Mouse (Mus musculus): ENCODE data around the gene Sema6d. TPM values are rescaled to one million over a fixed set of nuclear protein-coding genes. Genes with fewer than 3 reads are reported as not detected.
A peak's percentile ranks its signal among the peaks of the same experiment; 100 is the strongest.

The Sema6d gene
- 16.0 and 18.2 TPM in 2 replicates for polyA plus RNA-seq (2014; fragmentation: Nextera tagmentation; extraction: Ambion mirVana)

DNA sequence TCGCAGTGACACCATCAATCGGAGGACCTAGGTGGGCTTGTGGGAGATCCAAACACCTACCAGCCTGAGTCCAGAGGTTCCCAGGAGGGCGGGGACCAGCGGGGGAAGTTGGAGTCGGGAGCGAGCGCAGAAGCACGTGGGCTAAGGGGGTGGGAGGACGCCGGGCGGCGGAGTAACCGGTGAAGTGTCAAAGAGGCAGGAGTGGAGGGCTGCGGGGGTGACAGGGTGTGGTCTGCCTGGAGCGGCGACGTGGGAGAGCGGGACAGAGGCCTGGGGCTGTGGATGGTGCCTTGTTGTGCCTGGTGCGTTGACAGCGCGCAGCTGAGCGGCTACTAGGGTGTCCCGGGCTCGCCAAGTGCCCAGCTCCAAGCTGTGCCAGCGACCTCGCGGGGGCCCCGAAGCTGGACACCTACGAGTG is at the start of gene Sema6d:
TSS of gene Sema6d (plus strand) at position 157 of the 418 bp plus-strand sequence.
- peak within 1 kb of the TSS; percentile 36; the same call in 1 of the 2 replicates for H3K9ac ChIP-seq (replicated peaks; ENCODE audit: low read depth, low read length)
- no peaks in the 10 kb centered on the region for H3K9me3 ChIP-seq (ENCODE audit: control insufficient read depth, low read depth, low read length)
- peaks cover 9% of the 10 kb centered on the region; the same call in 1 of the 2 replicates for H3K4me1 ChIP-seq (ENCODE audit: control insufficient read depth, insufficient read depth, low read length)
- no peaks in the 10 kb centered on the region for H3K36me3 ChIP-seq (ENCODE audit: control insufficient read depth, insufficient read depth, low read length)
- peak; percentile 46; the same call in 1 of the 2 replicates for ATAC-seq (ENCODE audit: insufficient number of reproducible peaks, insufficient read depth, low FRiP score, low read depth)
- peak within 1 kb of the TSS; percentile 97 for H3K4me2 ChIP-seq (replicated peaks; ENCODE audit: low read depth, low read length)
- H3K27ac ChIP-seq (ENCODE audit: low read length), result no peak within 1 kb of the TSS
- H3K4me3 ChIP-seq (ENCODE audit: low read depth, low read length), result peak within 1 kb of the TSS; percentile 47
- H3K27me3 ChIP-seq (ENCODE audit: control insufficient read depth, insufficient read depth, low read length), result peaks cover 19% of the 10 kb centered on the region
- 2% methylated on average over 29 of the region's 29 CpGs for WGBS

DNA sequence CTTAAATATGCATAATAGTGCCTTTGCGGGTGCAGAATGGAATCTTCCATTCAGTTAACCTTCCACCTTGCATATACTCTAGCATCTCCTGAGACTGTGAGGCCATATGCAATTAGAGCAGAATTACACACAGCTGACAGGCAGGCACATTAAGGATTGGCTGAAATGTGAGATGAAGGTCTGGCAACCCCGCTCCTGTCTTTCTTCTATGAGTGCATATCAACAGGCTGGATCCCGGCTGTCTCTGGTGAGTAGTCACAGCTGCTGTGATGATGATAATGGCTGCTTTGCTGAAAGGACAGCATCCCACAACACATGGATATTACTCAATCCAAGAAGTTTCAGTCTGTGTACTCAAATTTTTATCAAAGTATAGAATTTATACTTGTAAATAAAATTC is 29.9 kb upstream of the Sema6d start:
- Histone ChIP-seq H3K4me2 (replicated peaks; ENCODE audit: low read depth, low read length) (no peak overlapping the region), H3K9ac (replicated peaks; ENCODE audit: low read depth, low read length) (no peak overlapping the region), H3K27ac (ENCODE audit: low read length) (no peak overlapping the region), H3K36me3 (ENCODE audit: control insufficient read depth, insufficient read depth, low read length) (no peaks in the 10 kb centered on the region), H3K9me3 (ENCODE audit: control insufficient read depth, low read depth, low read length) (no peaks in the 10 kb centered on the region), H3K27me3 (ENCODE audit: control insufficient read depth, insufficient read depth, low read length) (no peaks in the 10 kb centered on the region), H3K4me1 (ENCODE audit: control insufficient read depth, insufficient read depth, low read length) (no peaks in the 10 kb centered on the region), H3K4me3 (ENCODE audit: low read depth, low read length) (no peak overlapping the region)
- ATAC-seq (ENCODE audit: insufficient number of reproducible peaks, insufficient read depth, low FRiP score, low read depth), result 0 out of 2 replicates have a peak, but pooled peaks have one; percentile 18
- WGBS, result 39% methylated on average over 3 of the region's 3 CpGs

DNA sequence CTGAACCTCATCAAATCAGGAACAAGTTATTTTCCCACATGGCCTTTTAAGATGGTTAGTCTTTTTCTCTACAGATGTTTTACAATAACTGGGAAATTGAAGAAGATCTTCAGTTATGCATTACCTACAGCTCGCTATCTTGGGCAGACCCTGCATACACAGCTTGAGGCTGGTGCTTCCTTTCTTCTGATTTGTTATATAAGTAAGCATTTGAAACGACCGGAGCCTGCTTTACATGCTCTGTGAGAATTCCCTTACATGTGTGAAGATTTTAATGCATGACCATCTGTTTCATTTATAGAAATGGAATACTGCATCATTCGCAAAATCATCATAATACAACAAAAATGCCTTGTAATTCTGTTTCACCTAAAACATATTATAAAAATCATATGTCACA is 21.4 kb upstream of the Sema6d start:
- H3K4me3 ChIP-seq (ENCODE audit: low read depth, low read length), result no peak overlapping the region
- no peak overlapping the region for H3K4me2 ChIP-seq (replicated peaks; ENCODE audit: low read depth, low read length)
- H3K4me1 ChIP-seq (ENCODE audit: control insufficient read depth, insufficient read depth, low read length), result no peaks in the 10 kb centered on the region
- no peak overlapping the region for H3K9ac ChIP-seq (replicated peaks; ENCODE audit: low read depth, low read length)
- no peak overlapping the region for H3K27ac ChIP-seq (ENCODE audit: low read length)
- H3K9me3 ChIP-seq (ENCODE audit: control insufficient read depth, low read depth, low read length), result no peaks in the 10 kb centered on the region
- H3K27me3 ChIP-seq (ENCODE audit: control insufficient read depth, insufficient read depth, low read length), result no peaks in the 10 kb centered on the region
- H3K36me3 ChIP-seq (ENCODE audit: control insufficient read depth, insufficient read depth, low read length), result no peaks in the 10 kb centered on the region
- 89% methylated on average over 4 of the region's 4 CpGs for WGBS
- ATAC-seq (ENCODE audit: insufficient number of reproducible peaks, insufficient read depth, low FRiP score, low read depth), result no peak

DNA sequence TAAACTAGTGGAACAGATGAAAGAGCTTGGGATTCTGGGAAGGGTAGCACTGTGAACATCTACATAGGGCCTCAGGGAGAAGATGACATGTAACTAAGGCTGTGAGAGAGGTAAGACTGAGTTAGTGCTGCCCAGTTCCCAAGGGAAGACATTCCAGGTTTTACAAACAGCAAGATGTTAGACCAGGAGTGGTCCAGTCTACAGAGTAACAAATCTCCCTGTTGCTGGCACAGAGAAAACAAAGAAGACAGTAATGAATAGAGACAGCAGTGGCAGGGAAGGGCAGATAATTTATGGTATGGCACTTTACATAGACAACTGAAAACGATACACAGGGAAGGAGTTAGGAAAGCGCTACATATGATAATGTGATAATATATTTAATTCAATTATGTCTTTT is 19.1 kb upstream of the Sema6d start:
- H3K27me3 ChIP-seq (ENCODE audit: control insufficient read depth, insufficient read depth, low read length), result no peaks in the 10 kb centered on the region
- H3K36me3 ChIP-seq (ENCODE audit: control insufficient read depth, insufficient read depth, low read length), result no peaks in the 10 kb centered on the region
- no peak overlapping the region for H3K4me2 ChIP-seq (replicated peaks; ENCODE audit: low read depth, low read length)
- H3K4me1 ChIP-seq (ENCODE audit: control insufficient read depth, insufficient read depth, low read length), result no peaks in the 10 kb centered on the region
- no peak overlapping the region for H3K27ac ChIP-seq (ENCODE audit: low read length)
- no peak overlapping the region for H3K4me3 ChIP-seq (ENCODE audit: low read depth, low read length)
- ATAC-seq (ENCODE audit: insufficient number of reproducible peaks, insufficient read depth, low FRiP score, low read depth), result no peak
- no peak overlapping the region for H3K9ac ChIP-seq (replicated peaks; ENCODE audit: low read depth, low read length)
- 56% methylated on average over 2 of the region's 2 CpGs for WGBS
- no peaks in the 10 kb centered on the region for H3K9me3 ChIP-seq (ENCODE audit: control insufficient read depth, low read depth, low read length)

DNA sequence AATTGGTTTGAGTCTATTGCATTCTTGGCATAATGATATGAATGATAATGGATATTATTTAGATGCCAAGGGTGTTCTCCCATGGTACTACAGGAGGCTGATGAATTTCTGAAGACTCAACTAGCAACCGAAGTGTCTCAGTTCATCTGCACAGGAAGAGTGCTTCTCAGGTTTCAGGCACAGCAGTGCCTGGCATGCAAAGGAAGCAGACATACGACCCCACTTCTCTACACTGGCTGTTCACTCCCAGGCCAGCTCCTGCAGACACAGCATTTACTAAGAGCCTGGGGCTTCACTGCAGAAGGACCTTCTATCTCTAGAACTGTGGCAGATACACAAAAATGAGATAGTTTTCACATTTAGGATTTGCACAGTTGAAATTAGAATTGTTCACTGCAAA is 18.4 kb upstream of the Sema6d start:
- WGBS, result 14% methylated on average over 2 of the region's 2 CpGs
- Histone ChIP-seq H3K4me2 (replicated peaks; ENCODE audit: low read depth, low read length) (no peak overlapping the region), H3K4me1 (ENCODE audit: control insufficient read depth, insufficient read depth, low read length) (no peaks in the 10 kb centered on the region), H3K9me3 (ENCODE audit: control insufficient read depth, low read depth, low read length) (no peaks in the 10 kb centered on the region), H3K27ac (ENCODE audit: low read length) (no peak overlapping the region), H3K9ac (replicated peaks; ENCODE audit: low read depth, low read length) (no peak overlapping the region), H3K27me3 (ENCODE audit: control insufficient read depth, insufficient read depth, low read length) (no peaks in the 10 kb centered on the region), H3K36me3 (ENCODE audit: control insufficient read depth, insufficient read depth, low read length) (no peaks in the 10 kb centered on the region), H3K4me3 (ENCODE audit: low read depth, low read length) (no peak overlapping the region)
- ATAC-seq (ENCODE audit: insufficient number of reproducible peaks, insufficient read depth, low FRiP score, low read depth), result no peak

DNA sequence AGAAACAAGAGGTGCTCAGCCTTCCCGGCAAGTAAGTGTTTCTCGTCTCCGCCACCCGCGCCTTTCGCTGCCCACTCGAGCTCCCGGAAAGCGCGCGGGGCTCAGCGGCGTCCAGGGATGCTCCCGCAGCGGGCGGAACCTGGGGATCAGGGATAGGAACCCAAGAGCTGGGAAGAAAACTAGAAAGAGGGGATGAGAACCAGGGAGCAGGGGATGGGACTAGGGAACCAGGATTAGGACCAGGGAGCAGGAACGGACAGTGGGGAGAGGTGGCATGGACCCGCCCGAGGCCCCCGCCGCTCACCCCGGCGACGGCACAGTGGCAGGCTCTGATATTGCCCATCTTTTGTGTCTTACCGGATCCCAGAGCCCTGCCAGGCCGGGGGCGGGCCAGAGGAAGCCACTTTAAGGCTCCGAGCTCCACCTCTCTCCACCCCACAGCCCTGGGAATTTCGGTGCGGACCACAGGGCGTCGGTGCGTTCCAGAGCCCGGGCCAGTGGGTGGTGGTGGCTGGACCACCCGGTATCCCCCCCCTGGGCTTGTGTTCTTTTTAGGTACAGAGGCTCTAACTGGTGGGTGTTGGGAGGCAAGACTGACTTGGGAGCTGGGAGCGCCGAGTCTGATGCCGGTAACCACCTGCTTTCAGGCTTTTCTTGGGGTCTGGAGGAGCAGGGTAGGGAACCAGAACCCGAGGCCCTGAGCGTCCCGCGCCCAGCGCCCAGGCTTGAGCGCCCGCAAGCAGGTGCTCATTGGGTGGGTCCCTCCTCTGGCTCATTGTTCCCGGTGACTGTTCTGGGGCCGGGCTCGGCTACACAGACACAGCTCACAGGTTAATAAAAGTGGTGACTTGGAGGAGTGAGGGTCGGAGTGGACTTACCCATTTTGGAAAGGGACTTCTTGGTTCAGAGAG is 717 bp downstream of the Sema6d start:
- WGBS, result under 1% methylated on average over 49 of the region's 49 CpGs
- Histone ChIP-seq H3K36me3 (ENCODE audit: control insufficient read depth, insufficient read depth, low read length) (no peaks in the 10 kb centered on the region), H3K4me2 (replicated peaks; ENCODE audit: low read depth, low read length) (peak overlapping the region; percentile 97), H3K27ac (ENCODE audit: low read length) (no peak overlapping the region), H3K9ac (replicated peaks; ENCODE audit: low read depth, low read length) (peak overlapping the region; percentile 36; the same call in 1 of the 2 replicates), H3K9me3 (ENCODE audit: control insufficient read depth, low read depth, low read length) (no peaks in the 10 kb centered on the region), H3K4me1 (ENCODE audit: control insufficient read depth, insufficient read depth, low read length) (peaks cover 9% of the 10 kb centered on the region; the same call in 1 of the 2 replicates), H3K4me3 (ENCODE audit: low read depth, low read length) (peak overlapping the region; percentile 47), H3K27me3 (ENCODE audit: control insufficient read depth, insufficient read depth, low read length) (peaks cover 19% of the 10 kb centered on the region)
- 0 out of 2 replicates have a peak, but pooled peaks have one; percentile 42 for ATAC-seq (ENCODE audit: insufficient number of reproducible peaks, insufficient read depth, low FRiP score, low read depth)

DNA sequence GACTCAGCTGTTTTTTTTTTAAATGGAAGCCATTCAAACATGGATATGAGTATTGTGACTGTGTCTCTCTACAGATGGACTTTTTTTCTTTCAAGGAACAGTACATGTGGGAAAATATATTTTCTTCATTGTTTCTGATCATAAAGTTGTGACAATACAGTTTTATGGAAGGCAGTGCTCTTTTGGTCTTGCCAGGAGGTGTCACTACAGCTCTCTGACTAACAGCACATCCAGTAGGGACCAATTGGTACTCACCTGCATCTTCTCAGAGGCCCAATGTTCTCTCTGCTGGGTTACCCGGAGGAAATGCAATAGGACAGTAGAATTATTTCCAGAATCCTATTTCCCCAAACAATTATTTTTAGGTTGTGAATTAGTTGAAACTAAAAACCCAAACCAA is 9.9 kb downstream of the Sema6d start:
- H3K9ac ChIP-seq (replicated peaks; ENCODE audit: low read depth, low read length), result no peak overlapping the region
- no peaks in the 10 kb centered on the region for H3K27me3 ChIP-seq (ENCODE audit: control insufficient read depth, insufficient read depth, low read length)
- no peak overlapping the region for H3K27ac ChIP-seq (ENCODE audit: low read length)
- 46% methylated on average over 1 of the region's 1 CpGs for WGBS
- ATAC-seq (ENCODE audit: insufficient number of reproducible peaks, insufficient read depth, low FRiP score, low read depth), result no peak
- no peaks in the 10 kb centered on the region for H3K9me3 ChIP-seq (ENCODE audit: control insufficient read depth, low read depth, low read length)
- no peak overlapping the region for H3K4me3 ChIP-seq (ENCODE audit: low read depth, low read length)
- no peaks in the 10 kb centered on the region for H3K36me3 ChIP-seq (ENCODE audit: control insufficient read depth, insufficient read depth, low read length)
- no peak overlapping the region for H3K4me2 ChIP-seq (replicated peaks; ENCODE audit: low read depth, low read length)
- no peaks in the 10 kb centered on the region for H3K4me1 ChIP-seq (ENCODE audit: control insufficient read depth, insufficient read depth, low read length)

DNA sequence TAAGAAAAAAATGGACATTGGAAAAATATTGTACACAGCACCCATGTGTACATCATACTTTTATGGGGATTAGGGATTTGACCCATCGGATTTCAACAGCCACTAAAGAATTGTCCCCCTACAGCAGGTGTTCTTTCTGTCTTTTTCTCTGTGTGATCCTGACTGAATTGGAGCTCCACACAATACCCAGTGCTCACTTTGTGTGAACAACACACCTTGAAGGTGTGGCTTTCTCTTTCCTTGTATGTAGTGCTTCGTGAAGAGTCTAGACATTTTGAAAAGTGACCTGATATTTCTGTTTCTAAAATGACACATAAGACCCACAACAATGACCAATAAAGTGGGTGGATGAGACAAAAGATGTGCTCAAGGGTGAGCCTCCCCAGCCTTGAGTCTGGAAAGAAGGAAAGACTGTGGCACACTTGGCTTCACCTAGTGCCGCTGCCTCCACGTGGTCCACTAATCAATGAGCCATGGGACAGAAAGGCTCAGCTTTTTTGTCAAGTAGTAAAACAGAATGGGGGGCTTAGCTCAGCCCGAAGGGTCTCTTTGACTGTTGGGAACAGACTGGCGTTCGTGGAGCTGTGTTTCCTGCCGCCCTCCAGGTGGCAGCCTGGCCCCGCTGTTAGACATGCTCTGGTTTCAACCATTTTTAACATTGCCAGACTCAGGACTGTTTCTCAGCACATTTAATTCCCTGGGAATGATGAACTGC is 10.9 kb downstream of the Sema6d start:
- ATAC-seq (ENCODE audit: insufficient number of reproducible peaks, insufficient read depth, low FRiP score, low read depth), result 0 out of 2 replicates have a peak, but pooled peaks have one; percentile 14
- 24% methylated on average over 9 of the region's 9 CpGs for WGBS
- no peaks in the 10 kb centered on the region for H3K36me3 ChIP-seq (ENCODE audit: control insufficient read depth, insufficient read depth, low read length)

More for the DNA sequence above, 10.9 kb downstream of the Sema6d start:
- Histone ChIP-seq H3K27ac (ENCODE audit: low read length) (no peak overlapping the region), H3K4me3 (ENCODE audit: low read depth, low read length) (no peak overlapping the region), H3K27me3 (ENCODE audit: control insufficient read depth, insufficient read depth, low read length) (no peaks in the 10 kb centered on the region), H3K4me2 (replicated peaks; ENCODE audit: low read depth, low read length) (no peak overlapping the region), H3K4me1 (ENCODE audit: control insufficient read depth, insufficient read depth, low read length) (no peaks in the 10 kb centered on the region), H3K9ac (replicated peaks; ENCODE audit: low read depth, low read length) (no peak overlapping the region), H3K9me3 (ENCODE audit: control insufficient read depth, low read depth, low read length) (no peaks in the 10 kb centered on the region)
